Mouse (Mus musculus): ENCODE results near the gene Cacul1.

The Cacul1 gene

DNA sequence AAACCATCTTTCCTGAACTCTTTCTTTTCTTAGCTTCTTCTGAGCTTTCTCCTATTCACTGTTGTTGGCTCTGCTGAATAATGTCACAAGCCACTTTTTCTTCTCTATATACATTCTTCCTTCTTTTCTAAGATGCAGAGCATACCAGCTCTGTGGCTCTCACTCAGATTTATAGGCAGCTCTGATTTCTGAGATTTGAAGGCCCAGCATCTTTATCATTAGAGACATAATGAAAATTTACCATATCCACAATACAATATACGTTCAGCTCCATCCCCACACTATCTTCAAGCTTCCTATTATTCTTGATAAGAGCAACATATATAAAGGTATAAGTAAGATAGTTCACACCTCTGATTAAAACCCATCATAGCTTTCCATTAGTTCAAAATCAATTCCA lies 50.7 kb downstream of the Cacul1 start:
- DNase-seq (ENCODE audit: low read depth, low spot score), result no peak

DNA sequence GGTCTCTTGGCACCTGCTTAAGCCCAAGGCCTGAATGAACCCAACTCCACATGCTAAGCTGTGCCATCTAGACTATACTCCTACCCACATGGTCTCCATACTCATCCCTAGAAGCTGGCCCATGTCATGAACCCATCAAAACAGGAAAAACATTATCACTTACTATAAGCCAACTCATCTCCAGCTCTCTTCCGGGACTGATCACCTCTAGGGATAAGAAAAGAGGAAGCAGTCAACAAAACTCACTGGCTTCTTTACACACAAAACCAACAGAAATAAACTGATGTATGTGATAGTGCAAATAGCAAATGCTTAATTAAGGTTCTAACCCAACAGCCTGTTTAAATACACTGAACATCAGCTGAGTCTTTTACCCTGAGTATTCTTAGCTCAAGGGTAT lies 51.5 kb downstream of the Cacul1 start:
- DNase-seq (ENCODE audit: low read depth, low spot score), result no peak

DNA sequence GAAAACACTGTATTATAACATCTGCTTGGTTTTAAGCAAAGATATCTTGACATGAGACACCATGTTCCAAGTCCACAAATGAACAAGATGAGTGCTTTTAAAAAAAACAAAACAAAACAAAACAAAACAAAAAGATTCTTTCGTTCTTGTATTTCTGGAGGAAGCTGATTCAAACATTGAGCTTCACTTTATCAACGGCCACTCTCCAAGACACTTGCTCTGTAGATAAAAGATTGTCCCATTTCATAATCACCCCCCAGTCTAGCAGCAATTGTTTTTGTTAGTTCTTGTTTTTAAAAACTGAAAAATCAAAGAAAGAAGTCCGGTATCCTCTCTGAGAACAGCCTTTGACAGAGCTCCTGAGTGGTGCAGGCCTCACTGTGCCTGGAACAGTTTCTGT lies 52.2 kb downstream of the Cacul1 start:
- no peak for DNase-seq (ENCODE audit: low read depth, low spot score)

DNA sequence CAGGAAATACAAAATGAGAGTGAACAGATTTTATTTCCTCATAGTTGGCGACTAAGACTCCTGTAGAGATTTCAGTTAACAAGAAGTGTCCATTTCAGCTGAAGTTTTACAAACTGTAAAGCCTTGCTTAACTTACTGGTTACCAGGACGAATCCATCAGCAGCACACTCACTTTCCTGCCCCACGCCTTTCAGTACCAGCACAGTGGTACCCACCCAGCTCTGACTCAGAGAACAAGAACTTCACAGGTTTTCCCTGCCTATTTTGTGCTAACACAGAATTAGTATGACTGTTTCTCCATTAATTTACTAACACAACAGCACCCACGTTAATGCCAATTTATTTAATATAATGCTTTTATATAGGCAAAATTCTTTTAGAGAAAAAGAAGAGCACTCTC lies 53.9 kb downstream of the Cacul1 start:
- no peak for DNase-seq (ENCODE audit: low read depth, low spot score)

DNA sequence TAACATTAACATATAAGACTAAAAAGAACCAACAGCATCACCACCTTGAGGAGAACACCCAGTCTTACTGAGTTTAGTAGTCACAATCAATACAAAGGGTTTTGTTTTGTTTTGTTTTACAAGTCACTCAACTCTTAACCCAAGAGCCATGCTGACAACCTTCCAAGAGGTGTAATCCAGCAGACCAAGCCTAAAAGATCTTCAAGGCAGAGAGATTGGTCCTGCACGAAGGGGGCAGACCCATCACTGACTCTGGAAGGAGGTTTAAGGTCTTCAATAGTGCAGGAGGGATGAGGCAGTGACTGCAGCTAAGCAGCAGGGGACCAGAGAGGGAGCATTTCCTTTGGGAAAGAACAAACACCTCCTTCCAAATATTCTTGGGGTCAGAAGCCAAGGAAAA lies 55.7 kb downstream of the Cacul1 start:
- DNase-seq (ENCODE audit: low read depth, low spot score), result no peak

DNA sequence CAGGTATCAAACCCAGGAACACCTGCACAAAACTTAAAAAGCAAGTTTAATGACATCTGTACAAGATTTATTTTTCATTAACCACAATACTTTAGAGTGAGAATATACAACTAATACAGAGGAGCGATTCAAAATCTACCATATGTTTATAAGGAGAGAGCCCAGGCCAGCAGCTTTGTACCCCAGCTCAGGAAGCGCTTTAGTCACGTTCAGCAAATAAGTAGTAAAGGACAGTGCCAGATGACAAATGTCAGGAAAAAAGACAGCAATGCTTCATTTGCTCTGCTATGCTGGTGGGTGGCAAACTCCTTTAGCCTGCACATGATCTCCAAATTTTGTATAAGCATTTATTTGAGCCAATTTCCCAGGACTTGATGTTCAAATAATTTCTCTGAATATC lies 56.1 kb downstream of the Cacul1 start:
- no peak for DNase-seq (ENCODE audit: low read depth, low spot score)

DNA sequence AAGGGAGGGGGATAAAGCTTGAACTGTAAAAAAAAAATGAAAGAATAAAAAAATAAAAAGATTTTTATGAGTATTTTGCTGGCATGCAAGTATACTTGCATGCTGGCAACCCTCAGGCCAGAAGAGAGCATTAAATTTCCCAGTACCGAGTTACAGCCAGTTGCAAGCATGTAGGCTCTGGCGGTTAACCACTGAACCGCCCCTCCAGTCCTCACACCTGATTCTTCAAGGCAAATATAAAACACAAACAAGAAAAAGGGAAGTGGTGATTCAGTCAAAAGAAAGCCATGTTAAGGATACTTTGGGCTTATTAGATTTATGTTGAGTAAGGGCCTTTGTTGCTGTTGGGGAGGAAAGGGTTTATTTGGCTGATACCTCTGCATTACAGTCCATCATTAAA lies 60.7 kb downstream of the Cacul1 start:
- DNase-seq (ENCODE audit: low read depth, low spot score), result no peak

DNA sequence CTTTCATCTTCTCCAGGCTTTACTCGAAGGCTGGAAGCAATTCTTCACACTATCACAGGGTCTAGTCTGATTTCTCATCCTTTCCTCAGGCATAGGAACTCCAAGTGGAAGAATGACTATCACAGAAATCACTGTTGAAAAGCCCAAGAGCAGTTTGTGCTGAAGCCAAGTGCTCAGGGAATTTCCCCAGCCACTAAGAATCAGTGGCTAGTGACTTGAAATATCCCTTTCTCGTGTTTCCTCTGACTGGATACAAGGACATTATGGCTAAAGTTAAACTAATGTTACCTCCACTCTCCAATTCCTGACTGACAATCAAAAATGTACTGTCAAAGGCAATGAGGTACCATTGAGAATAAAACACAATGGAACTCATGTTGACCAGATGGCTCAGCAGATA lies 65.8 kb downstream of the Cacul1 start:
- DNase-seq (ENCODE audit: low read depth, low spot score), result no peak

DNA sequence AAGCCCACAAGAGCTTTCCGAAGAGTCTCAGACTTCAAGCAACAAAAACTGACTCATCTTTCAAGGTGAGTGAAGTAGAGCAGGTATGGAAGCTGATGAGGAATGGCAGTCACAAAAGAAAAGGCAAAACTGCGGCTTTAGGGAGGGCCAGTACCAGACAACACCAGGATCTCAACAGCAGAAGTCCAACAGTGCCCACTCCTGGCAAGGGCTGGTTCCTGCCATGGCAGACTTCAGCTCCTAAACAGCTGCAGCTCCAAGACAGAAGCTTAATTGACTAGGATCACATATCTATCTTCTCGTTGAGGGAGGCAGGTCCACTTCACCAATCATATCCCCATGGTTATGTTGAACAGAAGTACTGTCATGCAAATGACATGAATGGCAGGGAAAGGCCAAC lies 67.4 kb downstream of the Cacul1 start:
- DNase-seq (ENCODE audit: low read depth, low spot score), result no peak

DNA sequence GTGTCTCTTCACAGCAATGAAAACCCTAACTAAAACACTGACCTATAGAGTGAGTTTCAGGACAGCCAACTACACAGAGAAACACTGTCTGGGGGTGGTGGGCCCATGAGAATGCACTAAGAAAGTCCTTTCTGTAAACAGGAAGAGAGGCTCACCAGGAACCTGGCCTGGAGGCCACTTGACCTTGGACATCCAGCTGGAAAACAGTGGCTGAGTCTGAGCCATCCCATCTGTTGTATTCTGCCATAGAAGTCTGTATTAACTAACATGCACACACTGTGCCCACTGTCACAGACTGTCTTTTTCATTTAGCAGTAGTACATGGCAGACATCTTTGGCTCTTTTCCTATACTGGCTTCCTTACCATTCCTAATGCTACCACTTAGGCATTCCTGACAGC lies 80.6 kb downstream of the Cacul1 start:
- no peak for DNase-seq (ENCODE audit: low read depth, low spot score)

DNA sequence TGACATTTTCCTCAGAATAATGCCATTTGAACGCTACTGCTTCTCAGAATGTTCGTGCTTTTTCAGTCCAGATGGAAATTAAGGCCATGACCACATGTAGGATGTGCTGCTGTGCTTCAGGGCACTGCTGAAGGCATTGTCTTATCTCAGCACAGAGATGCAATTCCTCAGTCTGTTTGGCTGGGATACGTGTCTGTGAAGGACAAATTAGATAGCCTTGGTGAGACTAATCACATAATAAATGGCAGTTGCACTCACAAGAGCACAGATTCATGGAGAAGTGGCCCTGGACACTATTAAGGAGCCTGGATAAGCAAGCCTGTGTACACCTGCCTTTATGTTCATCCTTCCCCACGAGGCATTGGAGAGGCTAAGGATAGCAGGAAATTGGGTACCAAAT lies 83.7 kb downstream of the Cacul1 start:
- no peak for DNase-seq (ENCODE audit: low read depth, low spot score)

DNA sequence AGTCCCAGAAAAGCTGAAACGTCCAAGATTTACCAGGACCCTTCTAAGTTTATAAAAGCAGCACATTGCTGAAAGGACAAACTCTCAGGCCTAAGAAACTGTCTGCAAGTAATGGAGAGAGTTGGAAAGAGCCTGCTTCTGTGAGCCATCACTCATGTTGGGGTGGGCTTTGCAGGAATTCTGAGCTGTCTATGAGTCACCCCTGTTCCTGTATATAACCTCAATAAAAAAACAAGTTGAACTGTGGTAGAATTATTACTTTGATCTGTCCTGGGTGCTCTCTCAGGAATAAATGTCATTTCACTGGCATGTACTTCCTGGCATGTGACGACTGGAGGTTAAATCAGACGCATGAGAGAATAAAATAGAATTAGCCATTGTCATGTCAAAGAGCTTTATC lies 85.1 kb downstream of the Cacul1 start:
- DNase-seq (ENCODE audit: low read depth, low spot score), result no peak

DNA sequence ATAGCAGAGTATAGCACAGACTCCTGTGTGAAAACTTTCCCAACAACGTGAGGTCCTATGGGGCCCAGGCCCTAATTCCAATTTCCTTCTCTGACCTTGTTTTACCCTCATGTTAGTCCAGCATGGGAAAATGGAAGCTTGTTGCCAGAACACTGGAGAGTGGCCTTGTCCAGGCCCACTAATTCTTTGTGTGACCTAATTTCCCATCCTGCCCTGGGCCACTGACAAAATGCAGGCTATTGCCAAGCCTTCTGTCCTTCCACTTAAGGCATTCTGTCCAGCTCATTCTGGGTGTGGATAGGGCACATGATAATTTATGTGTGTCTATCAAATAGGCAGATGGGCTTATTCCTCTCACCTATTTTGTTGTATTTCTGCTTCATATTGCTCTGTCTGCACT lies 91.3 kb downstream of the Cacul1 start:
- no peak for DNase-seq (ENCODE audit: low read depth, low spot score)

DNA sequence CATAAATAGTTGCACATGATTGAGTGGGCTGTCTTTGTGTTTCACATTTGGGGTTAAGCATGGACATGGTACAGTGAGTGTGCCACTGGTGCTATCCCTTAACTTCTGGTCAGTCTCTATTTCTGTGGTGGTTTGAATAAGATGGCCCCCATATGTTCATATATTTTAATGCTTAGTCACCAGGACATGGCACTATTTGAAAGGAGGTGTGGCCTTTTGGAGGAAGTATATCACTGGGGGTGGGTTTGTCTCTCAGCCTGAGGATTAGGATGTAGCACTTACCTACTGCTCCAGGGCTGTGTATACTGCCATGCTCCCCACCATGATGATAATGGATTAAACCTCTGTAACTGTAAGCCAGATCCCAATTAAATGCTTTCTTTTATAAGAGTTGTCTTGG lies 95.6 kb downstream of the Cacul1 start:
- no peak for DNase-seq (ENCODE audit: low read depth, low spot score)

DNA sequence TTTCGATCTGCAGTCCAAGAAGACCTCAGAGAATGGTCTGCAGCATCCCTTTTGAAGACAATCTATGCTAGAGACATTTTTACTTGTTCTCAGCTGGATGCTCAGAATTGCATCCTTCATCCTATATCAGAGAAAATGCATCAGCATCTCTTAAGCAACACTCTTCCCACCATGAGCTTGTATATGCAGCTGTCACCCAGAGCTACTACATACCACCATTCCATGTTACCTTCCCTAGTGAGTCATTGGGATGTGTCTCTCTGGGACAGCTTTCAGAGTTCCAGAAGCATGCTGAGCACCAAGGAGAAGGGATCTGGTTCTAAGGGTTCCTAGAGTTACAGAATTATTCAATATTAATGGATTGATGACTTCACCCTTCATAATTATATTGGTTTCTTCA lies 102.0 kb downstream of the Cacul1 start:
- no peak for DNase-seq (ENCODE audit: low read depth, low spot score)

DNA sequence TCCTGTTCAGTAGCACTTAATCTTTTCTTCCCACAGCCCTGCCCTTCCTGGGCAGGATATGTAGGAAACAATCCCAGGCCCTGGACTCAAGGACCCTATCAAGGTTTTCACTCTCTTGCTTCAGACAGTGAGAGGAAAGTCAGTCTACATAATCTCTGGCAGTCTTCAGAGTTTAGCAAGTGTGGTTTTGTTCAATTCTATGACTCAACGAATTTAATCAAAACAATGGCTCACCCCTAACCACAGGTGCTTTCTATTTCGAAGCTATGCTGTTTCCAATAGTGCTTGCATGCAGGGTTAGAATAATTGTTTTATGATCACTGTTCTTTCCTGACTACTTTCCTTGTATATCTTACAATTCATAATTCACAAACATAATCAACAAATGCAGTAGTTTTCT lies 103.0 kb downstream of the Cacul1 start:
- no peak for DNase-seq (ENCODE audit: low read depth, low spot score)
